Mouse (Mus musculus): ENCODE measurements at regions not wholly inside any gene's neighbourhood (a gene's known extent, or its start where the extent isn't known, plus 50 kb on each side); places are given as distances from the start of the nearest gene placed in this dataset.
"Not testable (repeated sequence)": the region's sequence is repeated elsewhere in the genome, so short reads cannot be mapped to it uniquely, and the experiment has no call there.

DNA sequence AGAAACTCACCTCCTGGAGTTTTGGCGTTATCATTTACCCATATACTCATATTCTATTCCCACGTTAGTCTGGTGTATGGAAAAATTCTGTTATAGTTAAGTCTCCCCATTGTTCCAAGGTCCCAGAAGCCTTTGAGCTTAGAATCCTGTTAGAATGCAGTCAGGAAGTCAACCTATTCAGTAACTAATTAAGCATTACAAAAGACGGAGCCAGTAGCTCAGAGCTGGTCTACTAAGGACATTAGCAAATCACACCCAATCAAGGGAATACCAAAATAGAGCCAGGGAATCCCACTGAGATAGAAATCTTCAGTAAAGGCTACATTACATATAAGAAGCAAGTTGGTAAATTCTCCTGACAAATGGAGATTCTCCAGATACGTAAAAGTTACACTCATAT lies 344.3 kb upstream of the Gm28269 start:
- DNase-seq: peak; percentile 0
- not testable (repeated sequence) for H3K4me1 ChIP-seq (ENCODE audit: control insufficient read depth, insufficient read depth, low read length); H3K27me3 ChIP-seq (ENCODE audit: control insufficient read depth, insufficient read depth, low read length); H3K9ac ChIP-seq (replicated peaks; ENCODE audit: low read length); H3K4me3 ChIP-seq (replicated peaks; ENCODE audit: low read depth, low read length); ATAC-seq (ENCODE audit: low FRiP score, low TSS enrichment); H3K9me3 ChIP-seq (ENCODE audit: control insufficient read depth, low read length); H3K4me2 ChIP-seq (ENCODE audit: low read length); H3K36me3 ChIP-seq (ENCODE audit: control insufficient read depth, insufficient read depth, low read length); H3K27ac ChIP-seq (replicated peaks; ENCODE audit: low read depth, low read length)
- WGBS: 20% methylated on average over 4 of the region's 4 CpGs

Data from midbrain, embryonic 14.5 days (tissue).